Mouse (Mus musculus) gastrocnemius, adult 18-20 months (tissue): ENCODE results near the gene Fam118a. TPM values are rescaled to one million over a fixed set of nuclear protein-coding genes. Genes with fewer than 3 reads are reported as not detected.

Experiments
- DNase-seq: peaks from one replicate; pipeline ENCODE4 v3.0.0; 2021; ENCODE audit warnings: low spot score
- total RNA-seq, 2 experiments: library from RNA; stranded (reverse); gene quantifications; 2 replicates each; pipeline ENCODE4 v1.2.3; 2021

The Fam118a gene
- total RNA-seq, 2 experiments from 2014 or later, result 3.9 to 4.5 TPM

GRCm38 (mm10) chr15:85055186-85055585, 26.4 kb downstream of the Fam118a start:
- DNase-seq, result no peak

GRCm38 (mm10) chr15:85063421-85063820, 34.7 kb downstream of the Fam118a start:
- no peak for DNase-seq

GRCm38 (mm10) chr15:85070561-85070960, 41.8 kb downstream of the Fam118a start:
- DNase-seq, result peak; percentile 50

DNA sequence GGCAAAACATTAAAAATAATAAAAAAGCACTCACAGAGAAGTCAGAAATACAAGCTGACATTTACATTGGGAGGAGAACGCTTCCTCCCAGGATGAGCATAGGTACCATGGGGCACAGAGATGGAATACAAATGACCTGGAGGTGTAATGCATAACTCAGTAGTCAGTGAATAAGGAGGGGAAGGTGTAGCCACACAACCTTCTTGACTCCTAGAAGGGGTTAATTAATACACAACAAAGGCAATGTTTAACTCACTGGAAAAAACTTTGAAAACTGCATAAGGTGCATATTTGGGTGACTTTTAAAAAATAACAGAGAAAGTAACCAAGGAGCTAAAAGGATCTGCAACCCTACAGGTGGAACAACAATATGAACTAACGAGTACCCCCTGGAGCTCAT, 43.9 kb downstream of the Fam118a start:
- no peak for DNase-seq

DNA sequence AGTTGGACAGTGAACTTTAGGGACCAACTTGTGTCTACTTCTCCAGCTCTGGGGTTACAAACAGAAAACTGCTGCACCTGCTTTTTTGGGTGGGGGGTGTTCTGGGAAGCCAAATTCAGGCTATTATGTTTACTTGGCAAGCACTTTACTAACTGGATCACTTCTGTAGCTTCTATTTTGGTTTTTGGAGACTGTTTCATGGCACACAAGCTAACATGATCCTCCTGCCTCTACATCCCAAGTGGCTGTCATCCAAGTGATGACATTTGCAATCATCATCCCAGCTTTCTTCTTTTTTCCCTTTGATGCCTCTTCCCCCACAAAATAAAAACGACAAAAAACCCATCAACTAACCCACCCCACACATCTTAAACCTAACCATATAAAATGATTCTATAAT, 56.9 kb downstream of the Fam118a start:
- no peak for DNase-seq

Other genes starting within 250 kb of the Fam118a start
- under 1 TPM; 0.23 to 0.57 TPM for gene Phf21b, start 172.9 kb upstream of the Fam118a start, total RNA-seq
- gene Gm29666, start 108.9 kb upstream of the Fam118a start, total RNA-seq, result under 1 TPM; 0.09 to 0.14 TPM
- 10 to 100 TPM; 12.8 to 15.6 TPM for gene Nup50, start 105.5 kb upstream of the Fam118a start, total RNA-seq
- gene 5031439G07Rik, start 40.4 kb upstream of the Fam118a start, total RNA-seq, result 10 to 100 TPM; 79.2 to 99.4 TPM
- gene Upk3a, start 11.8 kb upstream of the Fam118a start, total RNA-seq, result not detected
- gene Smc1b, start 103.0 kb downstream of the Fam118a start, total RNA-seq, result not detected
- gene Ribc2, start 103.1 kb downstream of the Fam118a start, total RNA-seq, result not detected
- 10 to 100 TPM in 1 of 2 experiments, 1 to 10 TPM in 1; 8.5 to 11.1 TPM for gene Fbln1, start 177.0 kb downstream of the Fam118a start, total RNA-seq